Mouse (Mus musculus) embryonic fibroblast, embryonic 13.5 days (primary cell): ENCODE data around the gene Gm20388. TPM values are rescaled to one million over a fixed set of nuclear protein-coding genes. Genes with fewer than 3 reads are reported as not detected.

Experiments used
- H3K27ac ChIP-seq: 2 replicates; pipeline ENCODE4 v1.5.1; 2012; ENCODE audit warnings: low read length, control low read depth, inconsistent platforms; ENCODE audit not compliant: insufficient read depth
- H3K4me1 ChIP-seq: 2 replicates; pipeline ENCODE4 v1.6.1; 2011; ENCODE audit warnings: low read length; ENCODE audit not compliant: control insufficient read depth, insufficient read depth
- H3K4me3 ChIP-seq: 2 replicates; pipeline ENCODE4 v1.5.1; 2011; ENCODE audit warnings: mild to moderate bottlenecking, control low read depth, low read length; ENCODE audit not compliant: insufficient read depth
- CTCF ChIP-seq: IDR thresholded peaks from 2 replicates; pipeline ENCODE4 v1.5.1; 2011; ENCODE audit warnings: mild to moderate bottlenecking, control low read depth, low read length, moderate library complexity, borderline replicate concordance; ENCODE audit not compliant: insufficient read depth
- POLR2A ChIP-seq: IDR thresholded peaks from 2 replicates; pipeline ENCODE4 v1.6.1; 2011; ENCODE audit warnings: low read depth, mild to moderate bottlenecking, control low read depth, low read length, moderate library complexity
- polyA plus RNA-seq: library from polyadenylated mRNA; stranded (reverse); fragments of >200 nt; gene quantifications from 2 replicates; pipeline ENCODE4 v1.2.4, GENCODE M21; 2011; ENCODE audit warnings: low read depth; ENCODE audit not compliant: missing spikeins, insufficient read length

The Gm20388 gene
- polyA plus RNA-seq, 1 experiment, result 82.8 TPM

DNA sequence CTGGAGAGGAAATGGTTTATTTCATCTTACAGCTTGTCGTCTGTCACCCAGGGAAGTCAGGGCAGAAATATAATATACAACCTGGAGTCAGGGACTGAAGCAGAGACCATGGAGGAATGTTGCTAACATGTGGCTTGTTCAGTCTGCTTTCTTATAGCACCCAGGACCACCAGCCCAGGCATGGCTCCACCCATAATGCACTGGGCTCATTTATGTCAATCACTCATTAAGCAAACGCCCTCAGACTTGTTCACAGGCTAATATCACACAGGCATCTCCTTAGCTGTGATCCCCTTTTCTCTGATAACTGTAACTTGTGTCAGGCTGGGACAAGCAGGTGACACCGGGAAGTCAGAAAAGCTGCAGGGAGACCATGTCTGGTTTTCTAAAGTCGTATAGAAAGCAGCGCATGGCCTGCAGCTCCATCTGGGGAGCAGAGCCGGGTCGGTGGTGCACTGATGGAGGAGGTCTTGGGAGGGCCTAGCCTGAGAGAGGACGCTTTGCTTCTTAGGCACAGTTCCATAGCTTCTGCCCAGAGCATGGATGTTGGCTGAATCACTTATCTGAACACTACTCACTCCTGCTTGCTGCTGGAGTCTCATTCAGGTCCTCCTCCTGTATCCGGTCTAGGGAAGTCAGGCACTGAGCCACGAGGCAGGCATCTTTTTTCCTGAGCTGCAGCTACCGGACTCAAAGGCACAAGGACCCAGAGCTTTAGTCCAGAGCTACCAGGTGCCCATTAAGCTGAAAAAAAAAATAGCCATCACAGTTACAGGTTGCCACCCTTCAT is 1252.5 kb downstream of the Gm20388 start:
- H3K4me3 ChIP-seq, result no peak overlapping the region
- no peak for TF ChIP-seq CTCF
- no peak for TF ChIP-seq POLR2A
- H3K4me1 ChIP-seq, result no peaks in the 10 kb centered on the region; the same call in 1 of the 2 replicates
- H3K27ac ChIP-seq, result no peak overlapping the region

DNA sequence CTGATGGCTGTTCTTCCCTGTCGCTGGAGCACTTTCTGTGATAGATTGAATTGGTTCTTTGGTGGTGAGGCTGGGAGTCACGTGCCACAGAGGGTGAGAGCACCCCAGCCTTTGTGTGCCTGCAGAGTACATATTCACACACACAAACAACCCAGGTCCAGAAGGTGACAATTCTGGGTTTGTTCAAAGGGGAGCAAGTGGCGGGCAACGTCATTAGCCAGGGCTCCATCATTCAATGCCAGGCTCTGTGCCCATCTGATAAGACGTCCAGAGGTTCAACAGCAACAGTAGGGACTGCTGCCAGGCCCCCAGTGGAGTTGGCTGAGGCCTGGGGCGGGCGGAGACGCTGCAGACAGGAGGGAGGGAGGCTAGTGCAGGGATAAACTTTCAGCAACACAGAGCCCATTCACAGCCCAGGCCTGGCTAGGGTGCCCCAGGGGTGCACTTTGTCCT is 1253.4 kb downstream of the Gm20388 start:
- no peaks in the 10 kb centered on the region; the same call in 1 of the 2 replicates for H3K4me1 ChIP-seq
- TF ChIP-seq POLR2A, result no peak
- TF ChIP-seq CTCF, result no peak
- H3K4me3 ChIP-seq, result no peak overlapping the region
- no peak overlapping the region for H3K27ac ChIP-seq

DNA sequence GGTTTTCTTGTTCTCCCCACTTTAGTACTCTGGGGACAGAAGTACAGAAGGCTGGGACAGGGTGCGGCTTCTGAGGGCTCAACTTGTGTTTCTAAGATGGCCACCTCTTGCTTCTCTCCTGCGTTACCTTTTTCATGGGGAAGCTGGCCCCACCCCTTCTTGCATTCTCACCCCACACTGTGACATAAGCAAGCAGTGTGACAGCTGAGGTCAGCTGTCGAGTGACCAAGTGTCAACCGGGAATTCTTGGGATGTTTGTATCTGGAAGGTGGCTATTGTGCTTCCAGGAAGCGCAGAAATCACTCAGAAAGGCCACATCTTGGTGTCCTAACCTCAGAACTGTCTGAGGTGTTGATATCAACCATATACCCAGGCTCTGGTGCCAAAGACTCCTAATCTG is 1257.4 kb downstream of the Gm20388 start:
- no peak overlapping the region for H3K27ac ChIP-seq
- no peaks in the 10 kb centered on the region; the same call in 1 of the 2 replicates for H3K4me1 ChIP-seq
- H3K4me3 ChIP-seq, result no peak overlapping the region
- no peak for TF ChIP-seq POLR2A
- no peak for TF ChIP-seq CTCF

DNA sequence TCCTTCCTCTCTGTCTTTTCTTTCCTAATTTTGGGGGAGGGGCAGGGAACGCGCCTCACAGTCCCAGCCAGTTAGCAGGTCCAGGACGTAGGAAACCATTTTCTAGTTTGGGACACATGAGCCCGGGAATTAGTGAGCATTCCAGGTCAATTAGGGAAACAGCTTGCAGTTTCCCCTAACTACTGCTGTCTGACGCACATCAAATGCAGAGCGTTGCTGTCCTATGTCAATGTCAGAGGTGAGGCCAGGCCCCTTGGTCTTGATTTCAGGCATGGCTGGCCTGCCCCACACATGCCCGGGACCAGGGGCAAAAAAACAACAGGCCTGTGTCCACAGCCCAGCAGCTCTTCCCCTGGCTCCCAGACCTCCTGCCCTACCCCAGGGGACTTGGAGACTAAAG is 1259.5 kb downstream of the Gm20388 start:
- no peak overlapping the region for H3K4me3 ChIP-seq
- no peaks in the 10 kb centered on the region for H3K4me1 ChIP-seq
- H3K27ac ChIP-seq, result no peak overlapping the region; the same call in 1 of the 2 replicates
- no peak for TF ChIP-seq POLR2A
- TF ChIP-seq CTCF, result no peak

DNA sequence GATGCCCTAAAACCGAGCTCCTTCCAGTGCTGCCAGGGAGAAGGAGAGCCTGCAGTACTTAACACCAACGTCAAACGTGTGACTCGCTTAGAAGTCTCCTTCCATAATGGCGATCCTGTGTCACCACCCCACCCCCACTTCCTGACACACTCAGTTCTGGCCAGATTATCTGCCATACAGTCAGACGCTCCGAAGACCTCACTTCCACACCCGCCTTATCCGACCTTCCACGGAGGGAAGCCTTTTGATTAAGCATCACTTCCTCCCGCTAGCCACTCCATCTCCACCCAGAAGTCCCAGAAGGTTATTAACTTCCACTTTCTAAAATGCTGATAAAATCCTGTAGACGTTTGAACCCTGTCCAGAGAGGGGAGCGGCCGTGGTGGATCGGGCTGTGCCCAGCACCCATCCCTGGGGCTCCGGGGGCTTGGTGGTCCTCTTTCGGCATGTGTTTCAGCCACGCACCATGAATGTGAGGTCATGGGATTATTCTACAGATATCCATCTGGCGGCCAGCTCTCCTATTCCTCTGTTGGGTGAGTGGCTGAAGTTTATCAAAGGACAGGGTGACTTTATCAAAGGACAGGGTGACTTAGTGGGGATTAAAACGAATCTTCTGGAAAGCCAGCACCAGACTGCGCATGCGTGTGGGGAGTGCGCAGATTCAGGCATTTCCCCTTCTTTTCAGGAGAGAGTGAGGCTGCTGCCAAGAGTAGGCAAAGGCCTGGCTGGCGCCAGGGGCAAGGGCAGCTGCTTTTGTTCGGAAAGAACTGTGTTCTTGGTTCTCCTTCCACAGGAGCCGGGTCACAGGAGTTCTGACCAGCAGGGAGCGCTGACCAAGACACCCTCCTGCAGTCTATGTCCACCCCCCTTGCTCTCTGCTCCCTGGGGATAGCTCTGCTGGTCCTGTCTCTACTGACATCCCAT is 1260.2 kb downstream of the Gm20388 start:
- TF ChIP-seq POLR2A (no peak), CTCF (no peak)
- H3K4me1 ChIP-seq, result no peaks in the 10 kb centered on the region
- no peak overlapping the region for H3K27ac ChIP-seq
- no peak overlapping the region for H3K4me3 ChIP-seq

DNA sequence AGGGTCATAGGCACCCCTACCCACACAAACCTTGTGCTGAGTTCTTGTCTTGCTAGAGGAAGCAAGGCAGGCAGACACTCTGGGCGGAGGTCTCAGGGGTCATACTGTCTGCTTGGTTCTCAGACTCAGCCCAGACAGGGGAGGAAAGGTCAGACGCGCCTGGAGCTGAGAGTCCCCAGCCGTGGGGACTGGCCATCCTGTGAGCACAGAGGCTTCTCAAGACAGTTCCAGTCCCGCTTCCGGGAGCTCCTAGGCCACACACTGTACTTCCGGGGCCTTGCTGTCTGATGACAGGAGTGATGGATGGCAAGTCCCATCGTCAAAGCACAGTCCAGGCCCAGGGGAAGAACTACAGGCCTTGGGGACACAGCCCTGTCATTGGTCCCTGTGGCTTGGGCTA is 1261.9 kb downstream of the Gm20388 start:
- H3K4me3 ChIP-seq, result no peak overlapping the region
- no peaks in the 10 kb centered on the region for H3K4me1 ChIP-seq
- no peak overlapping the region for H3K27ac ChIP-seq
- TF ChIP-seq POLR2A, result no peak
- no peak for TF ChIP-seq CTCF

DNA sequence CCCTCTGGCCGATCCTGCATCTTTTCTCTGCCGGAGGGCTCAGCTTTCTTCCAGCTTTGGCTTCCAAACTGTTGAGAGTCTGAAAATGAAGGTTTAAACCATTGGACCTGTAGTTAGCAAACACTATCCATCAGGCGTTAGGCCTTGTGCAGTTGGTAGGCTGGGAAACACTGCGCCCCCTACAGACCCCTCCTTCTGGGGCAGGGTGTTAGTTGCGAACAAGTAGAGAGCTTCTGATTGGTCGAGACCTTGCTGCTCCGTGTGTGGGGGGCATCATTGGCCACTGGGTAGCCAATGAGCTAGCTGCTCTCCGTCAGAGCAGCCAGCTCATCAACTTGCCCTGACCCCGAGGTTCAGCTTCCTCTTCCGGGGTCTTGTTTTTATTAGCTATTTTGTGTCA is 1263.5 kb downstream of the Gm20388 start:
- TF ChIP-seq CTCF (no peak), POLR2A (no peak)
- Histone ChIP-seq H3K27ac (no peak overlapping the region), H3K4me1 (no peaks in the 10 kb centered on the region), H3K4me3 (no peak overlapping the region)

DNA sequence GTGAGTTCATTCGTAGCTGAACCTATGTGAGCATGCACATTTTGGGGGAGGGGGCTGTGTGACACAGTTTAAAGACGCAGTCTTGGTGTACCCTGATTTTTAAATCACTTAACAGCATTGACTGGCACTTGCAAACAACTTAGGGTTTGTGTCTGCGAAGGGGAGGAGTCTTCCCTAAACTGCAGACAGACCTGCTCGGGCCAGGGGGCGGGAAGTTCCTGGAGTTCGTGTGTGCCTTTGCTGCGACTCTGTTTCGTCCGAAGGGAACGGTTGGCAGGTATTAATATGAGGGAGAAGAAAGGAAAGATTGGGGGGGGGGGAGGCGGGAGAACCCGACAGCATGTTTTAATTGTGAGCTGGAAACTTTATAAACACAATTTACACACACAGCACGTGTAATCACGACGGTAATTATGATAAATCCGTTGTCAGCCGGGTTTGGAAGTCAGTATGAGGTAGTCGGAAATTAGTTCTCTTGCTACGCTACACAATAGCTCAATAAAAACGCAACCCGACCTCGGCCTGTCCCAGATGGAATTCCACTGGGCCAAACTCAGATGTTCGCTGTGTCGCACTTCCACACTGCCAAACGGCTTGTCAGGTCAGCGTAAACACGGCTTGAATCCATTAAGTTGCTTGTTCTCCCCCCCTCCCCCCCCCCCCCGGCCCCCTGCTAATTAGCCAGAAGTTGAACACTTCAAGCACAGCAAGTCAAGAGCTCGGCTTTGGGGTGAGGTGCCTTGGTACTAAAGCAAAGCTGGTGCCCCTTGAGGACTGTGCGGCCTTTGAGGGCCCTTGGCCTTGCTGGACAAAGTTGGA is 1264.3 kb downstream of the Gm20388 start:
- no peaks in the 10 kb centered on the region for H3K4me1 ChIP-seq
- no peak overlapping the region for H3K4me3 ChIP-seq
- no peak for TF ChIP-seq POLR2A
- no peak overlapping the region for H3K27ac ChIP-seq

DNA sequence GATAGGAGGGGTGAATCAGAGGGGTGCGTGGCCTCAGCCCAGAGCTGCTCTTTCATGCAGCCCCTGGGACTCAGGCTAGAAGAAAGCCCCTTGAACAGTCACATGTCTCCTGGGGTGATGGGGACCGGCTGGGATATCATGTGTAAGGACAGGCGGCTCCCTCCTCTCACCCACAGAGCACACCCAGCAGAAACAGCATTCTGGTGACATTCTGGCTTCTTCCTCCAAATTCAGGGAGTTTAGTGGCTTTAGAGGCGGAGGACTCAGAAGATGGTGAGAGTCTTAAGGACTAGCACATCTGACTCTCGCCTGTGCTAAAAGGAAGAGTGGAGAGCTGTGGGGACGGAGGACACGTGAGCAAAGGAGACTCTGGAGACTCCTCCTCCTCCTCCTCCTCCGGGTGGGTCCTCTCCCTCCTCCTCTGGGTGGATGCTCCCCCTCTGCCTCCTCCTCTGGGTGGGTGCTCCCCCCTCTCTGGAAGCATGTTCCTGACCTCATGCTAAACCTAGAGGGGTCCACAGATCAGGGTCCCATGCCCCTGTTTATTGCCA is 1265.0 kb downstream of the Gm20388 start:
- Histone ChIP-seq H3K27ac (no peak overlapping the region), H3K4me3 (no peak overlapping the region), H3K4me1 (no peaks in the 10 kb centered on the region)
- TF ChIP-seq POLR2A (no peak), CTCF (no peak)
